Mouse (Mus musculus) brain, adult 2 months (tissue): ENCODE measurements at regions not wholly inside any gene's neighbourhood (a gene's known extent, or its start where the extent isn't known, plus 50 kb on each side); places are given as distances from the start of the nearest gene placed in this dataset.
"Not testable (repeated sequence)": the region's sequence is repeated elsewhere in the genome, so short reads cannot be mapped to it uniquely, and the experiment has no call there.

Experiments
- DNase-seq: peaks from one replicate; pipeline ENCODE4 v3.0.0; 2011; ENCODE audit warnings: low read depth, low spot score

DNA sequence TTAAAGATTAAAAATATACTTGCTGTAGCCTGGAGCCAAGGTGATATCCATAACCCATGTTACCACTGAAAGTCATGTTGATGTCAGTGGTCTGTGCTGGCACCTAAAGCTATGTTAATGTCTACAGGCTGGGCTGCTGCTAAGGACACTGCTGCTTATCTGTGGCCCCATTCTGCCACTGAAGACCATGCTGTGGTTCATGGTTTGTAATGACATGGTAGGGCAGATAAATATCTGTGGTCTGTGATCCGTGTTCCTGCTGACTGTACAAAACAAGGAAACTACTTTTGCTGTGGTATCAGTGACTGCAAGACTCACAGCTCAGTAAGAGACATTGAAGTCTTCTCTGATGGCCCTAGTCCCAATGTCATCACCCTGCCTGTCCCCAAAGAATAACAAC lies 245.7 kb downstream of the Slco4c1 start:
- no peak for DNase-seq

- not testable (repeated sequence) for DNase-seq
Measured at GRCm38 (mm10) chr1:96625326-96625725, 246.6 kb downstream of the Slco4c1 start.

DNA sequence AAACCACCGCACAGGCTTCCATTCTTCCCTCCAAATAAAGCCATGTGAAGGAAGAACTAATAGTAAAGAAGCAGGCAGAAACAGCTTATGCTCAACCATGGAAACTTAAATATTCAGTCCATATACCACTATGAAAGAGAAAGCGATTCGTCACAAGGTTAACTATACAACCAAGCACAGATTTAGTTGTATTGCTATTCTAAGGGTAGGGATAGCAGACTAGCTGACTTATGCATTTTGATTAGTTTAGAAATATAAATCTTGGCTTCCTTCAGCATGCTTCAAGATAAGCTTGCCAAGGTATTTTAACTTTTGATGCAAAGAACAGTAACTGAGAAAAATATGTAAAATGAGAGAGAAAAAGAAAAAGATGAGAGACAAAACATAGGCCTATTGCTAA lies 275.8 kb downstream of the Slco4c1 start:
- no peak for DNase-seq

DNA sequence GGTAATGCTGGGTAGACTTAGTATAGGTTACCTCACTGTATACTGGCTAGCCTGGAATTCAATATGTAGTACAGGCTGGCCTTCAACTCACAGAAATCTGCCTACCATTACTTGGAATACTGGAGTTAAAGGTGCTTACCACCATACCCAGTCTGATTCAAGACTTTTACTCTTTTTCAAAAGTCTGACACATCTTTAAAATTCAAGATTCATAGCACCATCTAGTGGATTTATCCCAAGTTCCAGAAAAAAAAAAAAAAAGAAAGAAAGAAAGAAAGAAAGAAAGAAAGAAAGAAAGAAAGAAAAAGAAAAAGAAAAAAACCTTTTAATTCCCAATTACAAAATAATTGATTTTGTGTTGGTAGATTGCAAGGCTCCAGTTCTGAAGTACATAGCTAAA lies 302.7 kb downstream of the Slco4c1 start:
- DNase-seq: no peak

DNA sequence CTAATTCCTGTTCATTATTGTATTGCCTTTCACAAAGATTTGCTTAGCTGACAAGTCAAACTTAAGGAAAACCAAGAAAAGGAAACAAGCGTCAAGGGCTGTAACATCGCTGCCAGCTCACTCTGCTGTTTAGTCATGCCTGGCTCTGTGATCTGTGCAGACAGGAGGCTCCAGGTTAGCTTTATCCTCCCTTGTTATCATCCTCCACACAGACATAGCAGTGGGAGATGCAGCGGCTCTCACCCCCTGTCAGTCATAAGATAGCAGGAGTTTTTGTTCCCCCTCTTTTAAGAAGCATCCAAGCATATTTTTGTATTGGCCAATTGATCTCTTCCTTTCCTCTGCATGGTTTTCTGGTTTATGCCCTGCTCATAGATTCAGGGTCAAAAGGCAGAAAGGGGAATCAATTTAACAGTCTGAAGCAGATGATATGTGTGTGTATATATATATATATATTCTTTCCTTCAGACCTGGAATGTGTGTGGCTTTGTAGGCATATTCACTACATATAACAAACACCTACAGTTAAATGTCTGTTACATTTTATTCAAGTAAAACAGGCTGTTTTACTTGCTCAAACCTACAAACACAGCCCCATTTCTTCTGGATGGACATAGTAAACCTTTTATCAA lies 308.6 kb downstream of the Slco4c1 start:
- DNase-seq: no peak

DNA sequence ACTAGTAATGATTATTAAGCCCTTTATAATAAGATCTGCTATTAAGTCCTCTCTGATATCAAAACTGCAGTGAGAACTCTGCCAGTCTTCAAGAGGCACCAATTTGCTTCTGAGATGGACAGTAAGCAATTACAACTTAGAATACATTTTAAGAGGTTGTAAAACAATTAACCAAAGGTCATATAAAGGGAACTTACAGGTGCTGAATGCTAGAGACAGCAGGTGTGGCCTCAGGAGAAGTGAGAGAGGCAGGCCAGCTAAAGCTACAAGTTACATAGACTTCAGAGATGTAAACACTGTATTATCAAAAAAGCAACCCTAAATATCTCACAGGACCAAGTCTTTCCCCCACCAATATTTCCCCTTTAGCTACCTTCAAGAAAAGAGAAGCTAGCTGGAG lies 315.7 kb downstream of the Slco4c1 start:
- DNase-seq: no peak

DNA sequence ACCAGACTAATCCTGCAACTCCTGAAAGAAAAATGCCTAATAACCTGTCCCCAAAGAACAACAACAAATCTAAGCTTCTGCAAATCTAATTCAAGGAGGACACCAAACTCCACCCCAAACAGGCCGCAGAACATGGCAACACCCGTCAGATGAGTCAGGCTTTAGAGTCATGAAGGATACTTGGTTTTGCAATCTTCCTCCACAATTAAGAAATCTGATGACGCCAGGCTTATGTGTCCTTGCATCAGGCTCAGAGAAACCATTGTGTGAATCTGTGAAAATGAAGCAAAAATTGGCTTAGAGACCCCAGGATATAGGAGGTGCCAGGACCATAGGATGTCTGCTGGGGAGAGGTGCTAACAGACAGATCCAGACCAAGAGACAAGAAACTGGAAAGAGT lies 352.6 kb downstream of the Slco4c1 start:
- no peak for DNase-seq

- DNase-seq: no peak
Measured at GRCm38 (mm10) chr1:96501007-96501406, 371.0 kb downstream of the Slco4c1 start.

DNA sequence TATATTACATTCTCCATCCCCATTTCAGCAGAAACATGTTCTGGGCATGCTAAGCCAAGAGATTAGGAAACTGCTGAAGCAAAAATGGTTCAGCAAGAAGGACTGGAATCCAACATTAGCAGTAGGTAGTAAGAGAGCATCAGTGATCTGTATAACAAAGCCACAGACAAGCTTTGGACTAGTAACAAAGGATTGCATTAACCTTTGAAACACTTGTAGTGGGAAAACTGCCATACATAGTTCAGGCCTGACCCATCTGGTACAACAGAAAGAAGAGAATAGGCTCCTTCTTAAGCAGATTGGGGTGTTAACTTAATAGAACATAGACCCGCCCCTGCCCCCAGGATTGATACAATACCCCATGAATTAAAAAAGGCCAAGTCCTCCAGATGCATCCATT lies 389.2 kb downstream of the Slco4c1 start:
- DNase-seq: no peak

DNA sequence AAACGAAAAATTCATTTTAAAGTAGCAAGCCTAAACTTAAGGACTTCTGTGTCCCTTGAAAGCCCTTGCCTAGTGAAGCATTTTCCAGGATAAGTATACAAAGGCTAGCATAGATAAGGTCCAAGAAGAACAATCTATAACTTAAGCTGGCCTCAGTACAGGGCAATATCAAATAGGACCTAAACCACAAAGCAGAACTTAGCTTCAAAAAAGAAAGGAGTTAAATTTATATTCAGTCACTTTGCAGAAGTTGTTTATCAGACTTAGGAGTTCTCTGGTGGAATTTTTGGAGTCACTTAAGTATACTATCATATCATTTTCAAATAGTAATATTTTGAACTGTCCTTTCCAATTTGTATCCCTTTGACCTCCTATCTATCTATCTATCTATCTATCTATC lies 421.1 kb downstream of the Slco4c1 start:
- no peak for DNase-seq

DNA sequence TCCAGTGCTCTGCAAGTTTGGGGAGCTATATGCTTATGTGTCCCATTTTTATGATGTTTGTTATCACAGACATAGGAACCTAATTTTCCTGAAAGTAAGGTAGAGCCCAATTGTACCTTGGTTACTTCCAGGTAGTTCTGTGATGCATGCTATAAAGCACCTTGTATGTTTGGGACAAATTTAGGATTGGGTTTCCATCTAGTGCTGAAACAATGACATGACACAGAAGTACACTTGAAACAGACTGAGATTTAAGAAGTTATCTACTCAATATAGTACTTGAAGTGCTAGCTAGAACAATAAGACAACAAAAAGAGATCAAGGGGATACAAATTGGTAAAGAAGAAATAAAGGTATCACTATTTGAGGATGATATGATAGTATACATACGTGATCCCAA lies 426.8 kb downstream of the Slco4c1 start:
- DNase-seq: peak; percentile 7

- peak; percentile 18 for DNase-seq
Measured at GRCm38 (mm10) chr1:96433057-96433456, 438.9 kb downstream of the Slco4c1 start.

- DNase-seq: peak; percentile 8
Measured at GRCm38 (mm10) chr1:96423481-96423880, 448.5 kb downstream of the Slco4c1 start.

DNA sequence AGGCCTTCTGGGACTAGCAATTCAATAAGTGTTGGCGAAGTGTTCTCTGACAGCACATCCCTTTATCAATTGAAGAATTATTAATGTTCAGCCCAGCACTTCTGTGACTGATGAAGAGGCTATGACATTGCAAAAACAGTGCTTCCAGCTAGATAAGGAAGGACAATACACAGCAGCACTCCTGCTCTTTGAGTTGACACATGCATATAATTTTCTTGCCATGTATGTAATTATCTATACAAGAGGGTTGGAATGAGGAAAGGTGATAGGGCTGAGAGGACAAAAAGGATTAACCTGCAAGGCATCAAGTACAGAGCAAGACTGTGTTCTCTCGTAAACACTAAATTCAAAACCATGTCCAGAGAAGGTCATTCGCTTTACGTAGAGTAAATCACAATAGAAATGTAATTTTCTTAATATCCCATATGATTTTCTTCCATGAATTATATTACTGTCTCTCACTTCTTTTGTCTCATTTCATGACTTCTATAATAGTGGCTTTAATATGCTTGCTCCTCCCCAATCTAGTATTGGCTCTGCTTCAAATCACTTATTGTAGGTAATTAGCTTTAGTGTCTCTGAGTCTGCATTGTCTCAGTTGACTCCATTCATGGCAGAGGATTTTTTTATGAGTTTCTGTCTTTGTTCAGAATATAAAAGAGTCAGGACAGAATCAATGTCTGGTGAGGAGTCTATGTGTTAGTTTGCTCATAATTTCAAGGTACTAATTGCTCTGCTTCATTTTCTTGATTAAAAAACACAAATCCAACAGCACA lies 460.9 kb downstream of the Slco4c1 start:
- no peak for DNase-seq

- no peak for DNase-seq
Measured at GRCm38 (mm10) chr1:96397982-96398381, 474.0 kb downstream of the Slco4c1 start.

GRCm38 (mm10) chr1:96388417-96388816 lies 483.6 kb downstream of the Slco4c1 start:
- no peak for DNase-seq

DNA sequence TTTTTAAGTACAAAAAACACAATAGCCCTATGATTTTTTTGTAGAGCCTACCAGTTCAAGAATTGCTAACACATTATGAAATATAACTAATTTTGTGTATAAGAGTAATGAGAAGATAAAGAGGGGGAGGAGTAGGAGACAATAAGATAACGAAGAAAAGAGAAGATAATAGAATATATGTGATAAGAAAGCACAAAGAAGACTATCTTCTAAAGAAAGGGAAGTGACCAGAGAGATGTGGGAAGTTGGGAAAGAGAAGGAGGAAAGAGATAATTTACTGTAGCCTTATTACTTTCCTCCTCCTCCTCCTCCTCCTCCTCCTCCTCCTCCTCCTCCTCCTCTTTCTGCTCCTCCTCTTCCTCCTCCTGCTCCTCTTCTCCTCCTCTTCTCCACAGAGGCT lies 486.1 kb downstream of the Slco4c1 start:
- no peak for DNase-seq

DNA sequence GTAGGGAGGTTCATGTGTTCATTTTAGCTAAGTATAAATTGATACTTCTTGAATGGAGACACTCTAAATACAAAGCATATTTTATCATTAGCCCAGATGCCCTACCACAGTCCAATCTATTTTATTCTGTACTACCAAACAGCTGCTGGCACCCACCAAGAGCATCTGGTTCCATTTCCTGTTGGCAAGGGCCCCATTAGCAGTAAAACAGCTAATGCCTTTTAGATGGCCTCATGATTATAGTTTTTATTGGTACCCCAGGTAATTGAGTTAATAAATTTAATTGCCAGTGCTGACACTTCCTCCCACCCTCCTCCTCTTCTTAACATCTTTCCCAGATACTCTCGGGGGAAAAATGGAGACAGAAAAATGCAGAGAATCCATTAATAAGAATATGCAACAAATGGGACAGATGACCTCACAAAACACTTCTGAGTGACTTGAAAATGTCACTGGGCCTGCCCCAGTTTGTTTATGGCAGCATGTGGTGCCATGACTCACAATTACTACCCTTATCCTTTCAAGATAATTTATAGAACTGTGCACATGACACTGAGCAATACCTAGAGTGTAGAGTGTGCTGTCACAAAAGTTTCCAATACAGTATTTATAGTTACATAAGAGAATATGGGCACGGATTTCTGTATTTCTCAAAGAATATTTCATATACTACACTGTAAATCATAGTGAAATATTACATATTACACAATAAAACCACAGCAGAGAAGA lies 509.1 kb downstream of the Slco4c1 start:
- DNase-seq: no peak

DNA sequence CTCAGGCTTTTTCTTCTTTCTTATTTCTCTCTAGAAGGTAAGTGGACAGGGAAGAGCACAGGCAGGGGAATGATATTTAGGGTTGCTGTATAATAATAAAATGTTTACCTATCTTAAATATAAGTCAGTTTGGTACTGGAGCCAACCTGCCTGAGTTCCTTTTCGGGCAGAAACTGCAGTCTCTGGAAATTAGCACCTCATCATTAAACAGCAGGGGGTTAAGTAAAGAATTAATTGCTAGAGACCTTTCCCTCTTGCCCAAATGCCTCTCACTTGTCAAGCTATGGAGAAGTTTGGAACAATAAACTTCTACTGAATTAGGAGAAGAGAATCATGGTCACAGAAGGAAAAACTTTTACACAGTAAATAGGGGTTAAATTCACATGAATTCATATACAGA lies 524.7 kb downstream of the Slco4c1 start:
- no peak for DNase-seq

- DNase-seq: peak; percentile 10
Measured at GRCm38 (mm10) chr1:96346465-96347002, 525.4 kb downstream of the Slco4c1 start.

- no peak for DNase-seq
Measured at GRCm38 (mm10) chr1:96315721-96316120, 556.2 kb downstream of the Slco4c1 start.

DNA sequence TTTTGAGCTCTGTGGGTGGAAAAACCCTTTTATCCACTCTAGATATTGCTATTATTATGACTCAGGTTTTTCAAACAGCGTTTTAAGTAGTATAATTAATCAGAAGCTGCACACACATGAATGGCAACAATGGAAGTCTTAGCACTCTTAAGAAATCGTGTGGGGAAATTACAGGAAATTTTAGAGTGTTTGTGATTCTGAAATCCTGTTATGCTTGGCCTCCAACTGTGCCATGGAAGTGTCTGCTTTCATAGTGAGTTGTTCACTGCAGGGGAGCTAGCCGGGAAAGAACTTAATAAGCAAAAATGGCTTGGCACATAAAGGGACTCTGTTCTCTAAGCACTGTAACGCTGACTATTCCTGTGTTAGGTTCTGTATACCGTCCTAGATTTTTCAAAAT lies 570.7 kb downstream of the Slco4c1 start:
- peak; percentile 43 for DNase-seq
